Mouse (Mus musculus) spleen, postnatal 14 days (tissue): ENCODE measurements around the gene Gnao1.

Source experiments
- DNase-seq, 2 experiments: peaks; one replicate each; pipeline ENCODE4 v3.0.0; 2021 to 2022; ENCODE audit warnings: low spot score in 2 of 2

Gene Gnao1

DNA sequence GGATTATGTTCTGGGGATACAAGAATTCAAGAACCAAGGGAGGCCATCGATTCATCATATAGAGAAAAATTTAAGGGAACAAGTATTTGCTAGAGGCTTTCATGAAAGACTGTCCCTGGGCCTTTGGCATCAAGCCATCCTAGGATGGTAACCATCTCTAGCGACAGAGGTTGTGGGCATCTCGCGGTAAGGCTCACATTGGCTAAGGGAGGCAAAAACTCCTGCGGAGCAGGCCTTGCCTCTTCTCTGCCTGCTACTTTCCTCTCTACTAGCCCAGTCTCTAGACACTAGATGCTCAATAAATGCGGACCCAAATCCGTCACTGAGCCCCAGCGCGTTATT lies at the start of gene Gnao1:
Gene Gnao1, plus strand, starts transcription at position 281 of the 342 bp plus-strand sequence.
- no peak for DNase-seq

DNA sequence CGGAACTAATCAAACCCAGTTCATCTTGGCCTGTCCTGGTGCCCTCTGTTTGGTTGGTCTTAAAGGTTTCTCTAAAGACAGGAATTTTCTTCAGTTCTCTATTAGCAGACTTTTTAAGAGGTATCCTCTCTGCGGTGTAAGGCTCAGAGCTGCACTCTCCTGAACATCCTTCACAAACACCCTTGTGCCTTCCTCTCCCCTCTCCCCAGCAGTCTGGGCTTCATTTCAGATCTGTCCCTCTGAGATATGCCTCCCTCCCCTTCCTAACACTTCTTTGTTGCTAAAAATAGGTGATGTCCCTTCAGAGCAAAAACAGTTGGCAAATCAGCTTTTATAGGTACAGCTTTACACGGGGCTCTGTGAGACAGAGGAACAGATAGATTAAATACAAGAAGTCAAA lies 32.2 kb upstream of the Gnao1 start:
- DNase-seq: no peak

- DNase-seq: no peak
These were observed 540 bp upstream of the Gnao1 start for GRCm38 (mm10) chr8:93809226-93809625.

- DNase-seq: peak in 1 of 2 experiments; percentile 14
These were observed 477 bp downstream of the Gnao1 start for GRCm38 (mm10) chr8:93810028-93810858.

GRCm38 (mm10) chr8:93810859-93811602 lies 1.3 kb downstream of the Gnao1 start:
- DNase-seq: no peak

DNA sequence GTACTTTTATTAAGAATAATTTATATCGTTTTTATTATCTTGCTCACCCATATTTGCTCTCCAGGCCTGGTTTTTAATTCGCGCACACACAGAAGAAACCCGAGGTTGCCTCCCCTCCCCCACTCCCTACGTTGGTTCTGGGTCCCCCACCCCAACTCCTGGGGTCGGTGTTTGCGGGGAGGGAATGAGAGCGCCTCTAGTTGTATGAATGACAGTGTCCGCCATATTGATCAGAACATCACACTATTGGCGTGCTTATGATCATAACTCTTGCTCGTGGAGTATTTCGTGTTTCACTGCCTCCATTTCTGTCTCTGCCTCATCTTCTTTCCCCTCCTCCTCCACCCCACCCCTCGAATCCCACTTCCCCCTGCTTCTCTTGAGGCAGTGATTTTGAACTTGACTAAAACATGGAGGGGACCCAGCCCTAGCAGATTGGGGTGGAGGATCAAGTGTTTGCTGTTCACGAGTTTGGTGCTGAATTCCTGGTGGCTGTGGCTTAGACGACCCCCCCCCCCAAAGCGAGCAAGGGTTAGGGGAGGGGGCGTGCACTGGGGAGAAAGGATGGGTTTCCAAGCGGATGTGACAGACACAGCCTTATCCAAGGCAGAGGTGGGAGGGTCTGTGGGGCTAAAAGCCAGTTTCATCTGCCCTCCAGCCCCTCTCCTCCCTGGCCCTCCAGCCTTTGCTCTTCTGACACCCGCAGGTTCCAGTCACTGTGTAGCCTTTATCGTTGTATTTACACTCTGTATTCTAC lies 2.1 kb downstream of the Gnao1 start:
- no peak for DNase-seq

GRCm38 (mm10) chr8:93812566-93813404 lies 3.0 kb downstream of the Gnao1 start:
- DNase-seq: no peak

DNA sequence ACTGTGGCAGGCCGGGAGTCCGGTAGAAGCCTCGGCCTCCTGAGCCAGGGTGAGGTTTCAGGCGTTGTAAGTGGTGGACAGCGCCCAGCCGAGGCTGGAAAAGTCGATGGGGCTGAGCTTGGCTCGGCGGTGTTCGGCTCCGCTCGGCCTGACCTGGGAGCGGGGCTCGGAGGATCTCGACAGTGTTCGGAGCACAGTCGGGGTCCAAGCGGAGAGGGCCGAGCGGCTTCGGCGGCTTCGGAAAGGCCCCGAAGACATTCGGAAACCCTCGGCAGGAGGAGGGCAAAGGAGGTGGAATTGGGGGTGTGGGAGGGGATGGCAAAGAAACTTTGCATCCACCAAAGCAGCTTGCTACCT lies 3.6 kb downstream of the Gnao1 start:
- DNase-seq: peak in 1 of 2 experiments; percentile 23

- DNase-seq: no peak
These were observed 4.5 kb downstream of the Gnao1 start for GRCm38 (mm10) chr8:93814266-93814665.

DNA sequence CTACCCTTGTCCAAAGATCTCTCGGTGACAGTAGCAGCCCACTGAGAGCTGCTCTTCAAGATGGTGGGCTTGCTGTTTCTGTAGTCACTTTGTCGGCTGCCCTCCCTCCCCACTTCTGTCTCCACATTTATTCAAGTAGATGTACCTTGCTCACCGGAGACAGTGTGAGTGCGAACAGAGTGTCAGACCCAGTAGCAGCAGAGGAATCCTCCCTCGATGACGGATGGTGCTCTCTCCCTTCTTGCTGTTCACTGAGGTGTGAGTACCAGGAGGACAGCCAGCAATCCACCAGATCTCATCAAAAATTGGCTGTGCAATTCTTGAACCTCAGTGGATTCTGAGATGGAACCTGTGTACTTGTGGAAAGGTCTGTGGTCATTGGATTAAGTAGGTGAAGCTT lies 6.5 kb downstream of the Gnao1 start:
- no peak for DNase-seq

DNA sequence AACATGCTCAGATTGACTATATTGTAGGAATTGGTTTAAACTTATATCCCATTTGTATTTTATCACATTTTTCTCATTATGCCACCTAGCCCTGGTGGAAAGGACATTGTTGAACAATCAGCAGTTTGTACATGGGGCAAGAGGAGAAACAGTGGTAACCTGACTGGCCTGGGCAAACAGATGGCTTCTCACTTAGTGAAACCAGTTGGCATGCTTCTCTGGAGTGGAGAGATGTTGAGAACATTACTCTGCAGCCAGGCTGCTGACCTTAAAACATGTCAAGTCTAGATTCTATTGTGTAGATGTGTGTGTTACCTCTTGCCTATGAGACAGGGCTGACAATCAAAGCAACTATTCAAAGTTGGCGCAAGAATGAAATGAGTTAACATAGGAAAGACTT lies 7.6 kb downstream of the Gnao1 start:
- no peak for DNase-seq

GRCm38 (mm10) chr8:93819929-93820328 lies 10.2 kb downstream of the Gnao1 start:
- DNase-seq: no peak

- DNase-seq: no peak
These were observed 11.6 kb downstream of the Gnao1 start for GRCm38 (mm10) chr8:93821327-93821726.

DNA sequence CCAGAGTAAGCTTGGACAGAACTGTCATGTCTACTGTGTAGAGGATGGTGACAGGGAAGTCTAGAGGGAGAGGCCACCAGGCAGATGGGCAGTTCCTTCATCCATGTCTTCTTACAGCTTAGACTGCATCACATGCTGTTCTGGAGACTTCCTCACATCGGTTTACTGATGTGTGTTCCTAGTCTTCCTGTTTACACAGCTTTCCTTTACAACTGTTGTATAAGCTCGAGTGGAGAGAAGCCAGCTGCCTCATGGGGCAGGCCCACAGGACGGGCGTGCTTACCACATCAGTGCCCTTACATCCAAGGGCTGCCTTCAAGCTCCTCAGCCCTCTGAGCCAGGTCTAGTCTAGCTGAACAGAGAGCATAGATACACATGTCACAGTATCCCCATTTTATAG lies 15.6 kb downstream of the Gnao1 start:
- DNase-seq: no peak

DNA sequence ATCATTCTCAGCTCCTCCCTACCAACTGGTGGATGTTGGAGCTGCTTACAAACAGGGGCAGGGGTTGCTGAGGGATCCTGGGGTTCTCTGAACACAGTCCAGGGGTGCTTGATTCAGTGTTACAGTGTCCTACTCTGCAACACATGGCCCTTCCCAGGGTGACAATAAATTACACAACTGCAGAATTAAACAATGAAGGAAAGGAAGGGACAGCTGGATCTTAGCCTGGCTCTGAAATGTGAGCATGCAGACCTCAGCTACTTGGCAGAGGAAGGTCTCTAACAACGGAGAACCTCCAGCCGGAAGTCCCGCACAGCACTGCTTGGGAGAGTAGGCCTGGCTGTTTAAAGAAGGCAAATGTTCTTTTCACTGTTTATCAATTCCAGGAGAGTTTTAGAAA lies 20.9 kb downstream of the Gnao1 start:
- no peak for DNase-seq

DNA sequence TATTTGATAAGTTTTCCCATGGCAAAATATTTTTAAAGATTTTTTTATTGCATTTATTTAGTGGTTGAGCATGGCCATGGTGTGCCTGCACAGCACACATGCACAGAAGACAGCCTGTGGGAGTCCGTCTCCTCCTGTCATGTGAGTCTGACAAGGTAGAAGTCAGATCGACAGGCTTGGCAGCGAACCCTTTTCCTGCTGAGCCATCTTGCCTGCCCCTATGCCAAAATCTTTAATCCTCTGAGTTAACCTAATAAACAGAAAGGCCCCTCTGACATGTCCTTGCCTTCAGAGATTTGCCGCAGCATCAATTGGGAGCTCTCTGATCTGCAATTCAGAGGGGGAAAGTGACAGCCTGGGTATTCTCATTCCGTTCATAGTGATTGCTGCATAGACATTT lies 26.0 kb downstream of the Gnao1 start:
- DNase-seq: no peak

DNA sequence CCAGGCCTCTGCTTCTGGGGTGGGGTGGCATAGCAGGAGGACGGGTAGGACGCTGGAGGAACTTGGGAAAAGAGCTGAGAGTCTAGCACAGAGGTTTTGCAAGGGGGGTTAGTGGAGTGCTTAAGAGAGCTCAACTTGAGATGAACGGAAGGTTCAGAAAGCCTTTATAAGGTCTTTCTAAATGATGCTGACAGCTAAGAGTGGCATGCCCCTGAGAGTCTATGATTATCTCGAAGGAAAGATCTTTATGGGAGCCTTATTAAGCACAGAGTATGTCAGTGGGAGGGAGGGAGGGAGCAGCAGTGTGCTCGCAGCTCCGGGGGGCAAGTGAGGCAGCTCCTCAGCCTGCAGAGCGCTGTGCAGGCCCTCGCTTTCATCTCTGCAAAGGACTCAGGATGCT lies 29.3 kb downstream of the Gnao1 start:
- no peak for DNase-seq

GRCm38 (mm10) chr8:93840486-93840885 lies 30.7 kb downstream of the Gnao1 start:
- DNase-seq: no peak

- DNase-seq: no peak
These were observed 31.4 kb downstream of the Gnao1 start for GRCm38 (mm10) chr8:93840956-93841752.

DNA sequence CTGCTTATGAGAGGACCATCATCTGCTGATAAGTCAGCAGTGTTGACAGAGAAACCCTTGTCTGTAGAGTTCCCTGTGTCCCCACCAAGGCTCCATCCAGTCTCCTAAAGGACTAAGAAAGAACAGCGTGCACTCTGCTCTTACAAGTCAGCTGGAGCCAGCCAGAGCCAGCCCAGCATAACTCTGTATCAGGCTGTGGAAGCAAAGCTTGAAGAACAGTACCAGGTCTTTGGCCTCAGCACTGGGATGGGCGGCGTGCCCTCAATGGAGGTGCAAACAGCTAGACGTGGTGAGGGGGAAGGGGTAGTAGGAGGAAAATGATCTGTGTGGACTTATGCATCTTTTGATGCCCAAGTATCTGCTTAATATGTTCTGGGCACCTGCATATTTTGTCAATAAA lies 32.8 kb downstream of the Gnao1 start:
- DNase-seq: no peak
